Mouse (Mus musculus) forebrain, embryonic 16.5 days (tissue): ENCODE data around the gene Olfr561. TPM values are rescaled to one million over a fixed set of nuclear protein-coding genes. Genes with fewer than 3 reads are reported as not detected.

ENCODE experiments used
- ATAC-seq: fragments of 200-750 bp; cut with Nextera tagmentation; 2 replicates; pipeline ENCODE4 v1.8.0; 2017; ENCODE audit warnings: mild to moderate bottlenecking, moderate library complexity
- H3K27ac ChIP-seq: fragments of 300-500 bp; sonication (generic); 2 replicates; pipeline ENCODE4 v1.5.1; 2014; ENCODE audit warnings: low read length, control low read depth
- H3K27me3 ChIP-seq: fragments of 300-500 bp; sonication (generic); replicated peaks from 2 replicates; pipeline ENCODE4 v1.6.1; 2014; ENCODE audit warnings: low read length; ENCODE audit not compliant: control insufficient read depth, insufficient read depth
- H3K36me3 ChIP-seq: fragments of 300-500 bp; sonication (generic); 2 replicates; pipeline ENCODE4 v1.6.1; 2014; ENCODE audit not compliant: control insufficient read depth, insufficient read depth
- H3K4me1 ChIP-seq: fragments of 300-500 bp; sonication (generic); replicated peaks from 2 replicates; pipeline ENCODE4 v1.6.1; 2014; ENCODE audit warnings: low read length; ENCODE audit not compliant: control insufficient read depth, insufficient read depth
- H3K4me2 ChIP-seq: fragments of 300-500 bp; sonication (generic); 2 replicates; pipeline ENCODE4 v1.6.1; 2014; ENCODE audit warnings: mild to moderate bottlenecking, low read length, control low read depth
- H3K4me3 ChIP-seq: fragments of 300-500 bp; sonication (generic); replicated peaks from 2 replicates; pipeline ENCODE4 v1.5.1; 2014; ENCODE audit warnings: mild to moderate bottlenecking, low read length, control low read depth
- H3K9ac ChIP-seq: fragments of 300-500 bp; sonication (generic); replicated peaks from 2 replicates; pipeline ENCODE4 v1.6.1; 2014; ENCODE audit warnings: low read depth, low read length, control low read depth
- H3K9me3 ChIP-seq: fragments of 300-500 bp; sonication (generic); 2 replicates; pipeline ENCODE4 v1.6.1; 2016; ENCODE audit warnings: low read length; ENCODE audit not compliant: control insufficient read depth
- WGBS: fragments of 180-500 bp; shearing (Covaris S2); extraction: QIAGEN DNeasy Blood & Tissue Kit; methylation state at CpG from one replicate; pipeline ENCODE4 v1.1.7; 2014; 5-methylcytosine and 5-hydroxymethylcytosine counted together
- polyA plus RNA-seq: library from polyadenylated mRNA; unstranded; fragments of >200 nt; fragmentation: Nextera tagmentation; extraction: Ambion mirVana; gene quantifications from 2 replicates; pipeline ENCODE4 v1.2.1, GENCODE M21; 2015

The Olfr561 gene
- not detected in 2 replicates for polyA plus RNA-seq

- 84% methylated on average over 2 of the region's 2 CpGs for WGBS
- Histone ChIP-seq H3K4me3 (no peak within 1 kb of the TSS), H3K9me3 (no peaks in the 10 kb centered on the region), H3K9ac (no peak within 1 kb of the TSS), H3K4me2 (no peak within 1 kb of the TSS), H3K4me1 (no peaks in the 10 kb centered on the region), H3K27me3 (no peaks in the 10 kb centered on the region), H3K36me3 (no peaks in the 10 kb centered on the region), H3K27ac (no peak within 1 kb of the TSS)
- no peak for ATAC-seq
Observed at GRCm38 (mm10) chr7:102770921-102771320, at the start of gene Olfr561. TSS of gene Olfr561 (plus strand) at chr7:102771221.

GRCm38 (mm10) chr7:102727391-102727790, 43.6 kb upstream of the Olfr561 start, which contains the start of gene Olfr559:
TSS of gene Olfr559 (minus strand) at chr7:102727491.
- Histone ChIP-seq H3K4me3 (no peak within 1 kb of the TSS), H3K4me1 (no peaks in the 10 kb centered on the region), H3K9ac (no peak within 1 kb of the TSS), H3K4me2 (no peak within 1 kb of the TSS), H3K27me3 (no peaks in the 10 kb centered on the region), H3K9me3 (no peaks in the 10 kb centered on the region), H3K36me3 (no peaks in the 10 kb centered on the region), H3K27ac (no peak within 1 kb of the TSS)
- ATAC-seq: no peak

DNA sequence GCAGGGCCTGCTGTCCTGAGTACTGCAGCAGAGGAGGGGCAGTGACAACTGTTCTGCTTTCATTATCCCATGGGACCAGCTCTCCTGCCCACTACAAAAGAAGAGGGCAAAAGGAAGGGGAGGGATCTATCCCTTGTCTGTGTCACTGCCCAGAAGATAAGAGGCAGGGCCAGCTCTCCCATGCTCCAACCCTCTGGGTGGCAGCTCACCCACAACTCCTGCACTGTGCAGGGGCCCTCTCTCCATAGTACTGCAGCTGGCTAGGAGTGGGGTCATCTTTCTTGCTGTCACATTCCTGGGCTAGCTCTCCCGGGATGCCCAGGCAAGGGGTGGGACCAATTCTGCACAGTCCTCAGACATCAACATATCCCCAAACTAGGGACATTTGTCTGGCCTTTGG, 37.2 kb upstream of the Olfr561 start:
- Histone ChIP-seq H3K27ac (no peak overlapping the region), H3K4me2 (no peak overlapping the region), H3K4me3 (no peak overlapping the region), H3K27me3 (no peaks in the 10 kb centered on the region), H3K9me3 (no peaks in the 10 kb centered on the region), H3K4me1 (no peaks in the 10 kb centered on the region), H3K36me3 (no peaks in the 10 kb centered on the region), H3K9ac (no peak overlapping the region)
- WGBS: 100% methylated on average over 1 of the region's 1 CpGs
- ATAC-seq: no peak

- H3K4me2 ChIP-seq: no peak overlapping the region
- no peaks in the 10 kb centered on the region for H3K4me1 ChIP-seq
- no peaks in the 10 kb centered on the region for H3K9me3 ChIP-seq
- H3K36me3 ChIP-seq: no peaks in the 10 kb centered on the region
- H3K9ac ChIP-seq: no peak overlapping the region
- ATAC-seq: no peak
- 78% methylated on average over 2 of the region's 2 CpGs for WGBS
- H3K27ac ChIP-seq: no peak overlapping the region
- no peaks in the 10 kb centered on the region for H3K27me3 ChIP-seq
- H3K4me3 ChIP-seq: no peak overlapping the region
Observed at GRCm38 (mm10) chr7:102737705-102738104, 33.3 kb upstream of the Olfr561 start.

- WGBS: 21% methylated on average over 1 of the region's 1 CpGs
- ATAC-seq: no peak
- no peaks in the 10 kb centered on the region for H3K9me3 ChIP-seq
Observed at GRCm38 (mm10) chr7:102752086-102752485, 18.9 kb upstream of the Olfr561 start.

DNA sequence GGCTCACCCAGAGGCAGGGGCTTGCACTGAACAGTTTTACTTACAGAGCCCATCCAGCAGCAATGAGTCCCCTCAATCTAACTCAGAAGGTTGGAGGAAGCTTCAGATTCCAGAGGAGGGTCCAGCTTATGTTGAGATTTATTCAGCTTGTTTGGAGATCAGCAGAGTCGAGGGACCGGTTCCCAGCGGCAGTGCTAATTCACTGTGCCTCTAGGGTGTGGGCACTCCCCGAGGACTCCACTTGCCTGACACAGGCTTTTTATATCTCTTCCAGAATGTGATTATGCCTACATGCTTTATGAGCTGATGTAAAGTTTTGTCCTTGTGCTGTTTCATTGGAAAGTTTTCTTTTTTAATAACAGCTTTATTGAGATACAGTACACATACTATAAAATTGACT, 11.8 kb upstream of the Olfr561 start, which contains the start of the genes Olfr560 and Olfr78:
Gene Olfr560 (minus strand): TSS at position 101 of the 400 bp plus-strand sequence.
Gene Olfr78 (minus strand): TSS at position 206 of the 400 bp plus-strand sequence.
- H3K27me3 ChIP-seq: no peaks in the 10 kb centered on the region
- WGBS: 70% methylated on average over 4 of the region's 4 CpGs
- no peak within 1 kb of the TSS for H3K4me3 ChIP-seq
- no peak within 1 kb of the TSS for H3K9ac ChIP-seq
- H3K36me3 ChIP-seq: no peaks in the 10 kb centered on the region
- no peak within 1 kb of the TSS for H3K27ac ChIP-seq
- no peaks in the 10 kb centered on the region for H3K9me3 ChIP-seq
- no peak within 1 kb of the TSS for H3K4me2 ChIP-seq
- H3K4me1 ChIP-seq: no peaks in the 10 kb centered on the region
- no peak for ATAC-seq

More at GRCm38 (mm10) chr7:102752086-102752485, 18.9 kb upstream of the Olfr561 start:
- Histone ChIP-seq H3K4me1 (no peaks in the 10 kb centered on the region), H3K4me2 (no peak overlapping the region), H3K36me3 (no peaks in the 10 kb centered on the region), H3K4me3 (no peak overlapping the region), H3K27ac (no peak overlapping the region), H3K27me3 (no peaks in the 10 kb centered on the region), H3K9ac (no peak overlapping the region)

DNA sequence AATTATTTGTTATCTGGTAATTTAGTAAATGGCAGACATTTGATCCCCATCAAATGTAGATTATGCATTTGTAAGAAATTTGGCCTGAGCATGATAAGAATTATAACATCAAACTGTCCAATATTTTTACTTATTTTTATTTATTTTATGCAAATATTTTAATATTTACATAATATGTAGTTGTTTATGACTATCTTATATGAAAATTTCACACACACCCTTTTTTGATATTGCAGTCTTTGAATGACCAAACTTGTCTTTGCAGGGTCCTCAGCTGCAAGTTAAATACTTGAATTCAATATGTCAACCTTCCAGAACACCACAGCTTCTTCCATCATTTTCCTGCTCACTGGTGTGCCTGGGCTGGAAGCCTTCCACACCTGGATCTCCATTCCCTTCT, 32.2 kb downstream of the Olfr561 start, which contains the start of gene Olfr564:
Gene Olfr564 (plus strand): TSS at position 301 of the 400 bp plus-strand sequence.
- Histone ChIP-seq H3K4me3 (no peak within 1 kb of the TSS), H3K9ac (no peak within 1 kb of the TSS), H3K4me2 (no peak within 1 kb of the TSS), H3K9me3 (no peaks in the 10 kb centered on the region), H3K27ac (no peak within 1 kb of the TSS), H3K4me1 (no peaks in the 10 kb centered on the region), H3K36me3 (no peaks in the 10 kb centered on the region), H3K27me3 (no peaks in the 10 kb centered on the region)
- ATAC-seq: no peak

Other genes with a start within 250 kb of the Olfr561 start
- not detected in 2 replicates for gene Olfr547, start 236.5 kb upstream of the Olfr561 start, polyA plus RNA-seq
- not detected in 2 replicates for gene Olfr548-ps1, start 230.3 kb upstream of the Olfr561 start, polyA plus RNA-seq
- not detected in 2 replicates for gene Olfr549, start 221.4 kb upstream of the Olfr561 start, polyA plus RNA-seq
- 0.41 TPM in 1 of 2 replicates, not detected in the other for gene Trim21, start 205.7 kb upstream of the Olfr561 start, polyA plus RNA-seq
- not detected in 2 replicates for gene Olfr550, start 199.8 kb upstream of the Olfr561 start, polyA plus RNA-seq
- gene Olfr551, start 179.3 kb upstream of the Olfr561 start, polyA plus RNA-seq: not detected in 2 replicates
- gene Olfr552, start 173.5 kb upstream of the Olfr561 start, polyA plus RNA-seq: not detected in 2 replicates
- gene Olfr553, start 153.0 kb upstream of the Olfr561 start, polyA plus RNA-seq: not detected in 2 replicates
- not detected in 2 replicates for gene Olfr554, start 132.8 kb upstream of the Olfr561 start, polyA plus RNA-seq
- not detected in 2 replicates for gene Olfr555, start 112.4 kb upstream of the Olfr561 start, polyA plus RNA-seq
- not detected in 2 replicates for gene Olfr556, start 106.3 kb upstream of the Olfr561 start, polyA plus RNA-seq
- gene Trim68, start 83.9 kb upstream of the Olfr561 start, polyA plus RNA-seq: 5.6 and 5.8 TPM in 2 replicates
- not detected in 2 replicates for gene Olfr557, start 75.3 kb upstream of the Olfr561 start, polyA plus RNA-seq
- not detected in 2 replicates for gene Olfr558, start 69.0 kb upstream of the Olfr561 start, polyA plus RNA-seq
- gene Olfr33, start 52.2 kb upstream of the Olfr561 start, polyA plus RNA-seq: not detected in 2 replicates
- not detected in 2 replicates for gene Olfr559, start 43.7 kb upstream of the Olfr561 start, polyA plus RNA-seq
- gene Olfr560, start 11.9 kb upstream of the Olfr561 start, polyA plus RNA-seq: not detected in 2 replicates
- gene Olfr78, start 11.8 kb upstream of the Olfr561 start, polyA plus RNA-seq: not detected in 2 replicates
- not detected in 2 replicates for gene Olfr564, start 32.3 kb downstream of the Olfr561 start, polyA plus RNA-seq
- gene Olfr566, start 87.5 kb downstream of the Olfr561 start, polyA plus RNA-seq: not detected in 2 replicates
- gene Olfr568, start 105.9 kb downstream of the Olfr561 start, polyA plus RNA-seq: not detected in 2 replicates
- gene Olfr569, start 119.7 kb downstream of the Olfr561 start, polyA plus RNA-seq: not detected in 2 replicates
- 0.20 TPM in 1 of 2 replicates, not detected in the other for gene Olfr570, start 123.4 kb downstream of the Olfr561 start, polyA plus RNA-seq
- not detected in 2 replicates for gene Olfr571, start 146.3 kb downstream of the Olfr561 start, polyA plus RNA-seq
- gene Olfr572, start 153.2 kb downstream of the Olfr561 start, polyA plus RNA-seq: not detected in 2 replicates
- gene Olfr573-ps1, start 171.4 kb downstream of the Olfr561 start, polyA plus RNA-seq: not detected in 2 replicates
- not detected in 2 replicates for gene Olfr574, start 177.2 kb downstream of the Olfr561 start, polyA plus RNA-seq
- gene Olfr575, start 187.6 kb downstream of the Olfr561 start, polyA plus RNA-seq: not detected in 2 replicates
- not detected in 2 replicates for gene Olfr576, start 191.4 kb downstream of the Olfr561 start, polyA plus RNA-seq
- not detected in 2 replicates for gene Olfr577, start 204.7 kb downstream of the Olfr561 start, polyA plus RNA-seq
- not detected in 2 replicates for gene Olfr578, start 218.1 kb downstream of the Olfr561 start, polyA plus RNA-seq